Mouse (Mus musculus) hindbrain, embryonic 10.5 days (tissue): ENCODE measurements around the gene Shf. TPM values are rescaled to one million over a fixed set of nuclear protein-coding genes. Genes with fewer than 3 reads are reported as not detected.
"Not testable (repeated sequence)": the region's sequence is repeated elsewhere in the genome, so short reads cannot be mapped to it uniquely, and the experiment has no call there.

ENCODE experiments used
- DNase-seq: peaks from one replicate; pipeline ENCODE4 v3.0.0-alpha.2; 2017; ENCODE audit warnings: low spot score
- H3K27ac ChIP-seq: fragments of 300-500 bp; sonication (generic); 2 replicates; pipeline ENCODE4 v1.5.1; 2016; ENCODE audit warnings: mild to moderate bottlenecking, moderate library complexity
- H3K27me3 ChIP-seq: fragments of 300-500 bp; sonication (generic); 2 replicates; pipeline ENCODE4 v1.6.1; 2016; ENCODE audit warnings: mild to moderate bottlenecking; ENCODE audit not compliant: poor library complexity, insufficient read depth, severe bottlenecking
- H3K36me3 ChIP-seq: fragments of 300-500 bp; sonication (generic); 2 replicates; pipeline ENCODE4 v1.6.1; 2016; ENCODE audit warnings: mild to moderate bottlenecking, moderate library complexity
- H3K4me1 ChIP-seq: fragments of 300-500 bp; sonication (generic); replicated peaks from 2 replicates; pipeline ENCODE4 v1.6.1; 2016; ENCODE audit warnings: mild to moderate bottlenecking
- H3K4me3 ChIP-seq: fragments of 300-500 bp; sonication (generic); 2 replicates; pipeline ENCODE4 v1.5.1; 2016; ENCODE audit warnings: mild to moderate bottlenecking, moderate library complexity
- H3K9me3 ChIP-seq: fragments of 300-500 bp; sonication (generic); 2 replicates; pipeline ENCODE4 v1.6.1; 2016; ENCODE audit warnings: mild to moderate bottlenecking, moderate library complexity
- WGBS: fragments of 180-500 bp; shearing (Covaris S2); methylation state at CpG from one replicate; pipeline ENCODE4 v1.1.7; 2016; 5-methylcytosine and 5-hydroxymethylcytosine counted together
- polyA plus RNA-seq: library from polyadenylated mRNA; unstranded; fragments of >200 nt; fragmentation: Nextera tagmentation; extraction: Ambion mirVana; gene quantifications from 2 replicates; pipeline ENCODE4 v1.2.1, GENCODE M21; 2016

Shf gene
- polyA plus RNA-seq, 1 experiment from 2014 or later: 9.6 TPM

DNA sequence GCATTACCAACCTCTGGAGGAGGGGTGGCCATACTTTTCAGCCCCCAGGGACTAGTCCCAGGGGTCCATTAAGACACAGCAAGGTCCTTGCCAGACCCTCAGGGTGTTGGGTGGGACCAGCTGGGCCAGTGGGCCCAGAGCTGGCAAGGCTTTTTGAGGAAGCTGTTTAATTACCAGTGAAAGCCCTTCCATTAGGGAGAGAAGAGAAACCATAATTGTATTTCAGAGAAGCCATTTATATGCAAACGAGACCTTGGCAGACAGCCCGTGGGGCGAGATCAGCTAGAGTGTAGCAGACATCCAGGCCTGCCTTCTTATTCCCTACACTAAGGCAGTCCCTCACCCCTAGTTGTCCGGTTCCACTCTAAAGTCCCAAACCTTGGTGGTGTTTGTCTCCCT is 17.0 kb downstream of the Shf start:
- no peak for DNase-seq
- H3K36me3 ChIP-seq: peaks cover 60% of the 10 kb centered on the region
- no peak overlapping the region for H3K4me3 ChIP-seq
- no peaks in the 10 kb centered on the region for H3K9me3 ChIP-seq
- H3K4me1 ChIP-seq: peaks cover 77% of the 10 kb centered on the region
- WGBS: 52% methylated on average over 4 of the region's 4 CpGs
- peak overlapping the region; percentile 67 for H3K27ac ChIP-seq
- H3K27me3 ChIP-seq: no peaks in the 10 kb centered on the region

DNA sequence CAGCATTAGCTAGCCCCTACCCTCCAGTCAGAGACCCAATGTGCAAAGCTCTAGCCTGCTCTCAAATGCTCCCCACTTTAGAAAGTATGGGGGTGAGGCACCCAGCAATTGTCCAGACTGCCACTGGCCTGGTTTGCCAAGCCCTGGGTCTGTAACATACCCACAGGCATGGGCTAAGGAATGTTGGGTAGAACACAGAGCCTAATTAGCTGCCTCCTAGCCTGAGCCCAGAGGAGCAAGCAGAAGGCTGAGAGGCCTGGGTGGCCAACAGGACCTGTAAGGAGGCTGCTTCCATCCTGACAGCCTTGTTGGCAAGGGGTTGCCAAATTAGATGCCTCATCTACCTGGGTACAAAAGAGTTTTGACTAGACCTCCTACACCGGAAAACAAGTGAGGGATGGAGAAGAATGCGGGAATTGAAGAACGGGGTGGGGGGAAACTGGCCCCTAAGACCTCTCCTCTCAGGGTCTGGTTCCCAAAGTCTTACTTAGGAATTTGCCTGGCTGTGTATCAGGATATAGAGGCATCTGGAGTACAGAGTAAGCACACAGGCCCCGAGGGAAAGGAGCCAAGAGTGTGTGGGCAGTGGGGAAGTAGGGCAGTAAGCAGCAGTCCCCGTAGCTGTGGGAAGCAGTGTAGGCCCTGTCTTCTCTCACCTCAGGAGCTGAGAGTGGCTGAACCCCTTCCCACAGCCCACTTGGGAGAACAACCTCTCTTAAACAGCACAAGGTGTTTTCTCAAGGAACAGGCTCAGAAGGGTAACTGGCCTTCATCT is 17.6 kb downstream of the Shf start:
- DNase-seq: no peak
- Histone ChIP-seq H3K27ac (peak overlapping the region; percentile 67), H3K36me3 (peaks cover 55% of the 10 kb centered on the region), H3K4me1 (peaks cover 76% of the 10 kb centered on the region), H3K4me3 (no peak overlapping the region), H3K9me3 (no peaks in the 10 kb centered on the region), H3K27me3 (no peaks in the 10 kb centered on the region)
- WGBS: 76% methylated on average over 5 of the region's 5 CpGs

DNA sequence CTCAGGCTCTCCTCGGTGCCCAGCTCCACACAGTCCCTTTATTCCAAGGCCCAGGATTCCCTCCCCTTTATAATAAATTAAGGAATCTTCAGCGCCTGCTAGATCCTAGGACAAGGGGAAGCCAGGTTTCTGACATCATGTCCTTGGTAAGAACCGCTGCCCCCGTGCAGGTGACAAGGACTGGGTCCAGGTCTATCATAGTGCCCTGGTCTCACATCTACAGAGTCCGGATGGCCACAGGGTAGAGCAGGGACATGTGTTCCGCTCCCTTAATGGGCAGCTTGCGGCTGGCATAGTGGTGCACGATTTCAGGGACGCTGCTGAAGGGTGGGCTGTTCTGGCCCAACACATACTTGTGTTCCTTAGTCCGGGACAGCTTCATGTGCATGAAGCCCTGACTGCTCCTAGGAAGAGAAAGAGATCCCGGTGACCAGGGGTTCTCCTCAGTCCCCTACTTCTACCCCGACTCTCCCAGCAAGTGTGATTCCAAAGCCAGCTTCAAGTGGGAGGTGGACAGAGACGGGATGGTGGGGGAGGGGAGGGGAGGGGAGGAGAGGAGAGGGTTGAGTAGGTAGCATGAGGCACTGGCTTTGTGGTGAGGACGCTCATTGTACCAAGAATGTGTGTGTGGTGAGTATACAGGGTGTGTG is 19.7 kb downstream of the Shf start:
- Histone ChIP-seq H3K9me3 (no peaks in the 10 kb centered on the region), H3K4me3 (peak overlapping the region; percentile 64), H3K4me1 (peaks cover 58% of the 10 kb centered on the region), H3K27me3 (no peaks in the 10 kb centered on the region), H3K36me3 (peaks cover 34% of the 10 kb centered on the region), H3K27ac (peak overlapping the region; percentile 99)
- 6% methylated on average over 14 of the region's 14 CpGs for WGBS
- DNase-seq: no peak

DNA sequence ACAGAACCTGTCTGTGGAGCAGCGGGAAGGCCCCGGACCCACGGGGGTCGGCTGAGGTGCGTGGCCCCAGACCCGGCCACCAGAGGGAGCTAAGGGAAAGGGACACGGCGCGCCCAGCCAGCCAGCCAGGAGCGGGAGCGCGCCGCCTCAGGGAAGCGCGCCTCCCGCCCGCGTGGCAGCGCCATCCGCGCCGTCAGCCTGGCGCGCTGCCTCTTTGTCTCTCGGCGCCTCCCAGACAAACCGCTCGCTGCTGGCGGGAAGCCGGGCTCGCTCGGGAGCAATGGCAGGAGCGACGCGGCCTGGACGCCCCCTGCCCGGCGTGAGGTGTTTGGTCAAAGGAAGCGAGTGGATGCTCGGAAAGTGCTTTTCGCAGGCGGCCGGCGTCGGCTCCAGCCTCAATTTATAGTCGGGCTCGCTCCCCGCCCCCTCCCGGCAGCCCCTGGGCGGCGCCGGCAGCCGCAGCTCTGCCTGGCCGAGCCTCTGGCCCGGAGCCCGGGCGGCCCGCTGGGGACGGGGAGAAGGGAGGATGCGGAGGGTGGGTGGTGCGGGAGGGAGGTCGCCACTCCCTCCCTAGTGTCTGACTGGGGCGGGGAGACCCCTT is 20.3 kb downstream of the Shf start:
- H3K27ac ChIP-seq: peak overlapping the region; percentile 99
- peaks cover 27% of the 10 kb centered on the region for H3K36me3 ChIP-seq
- peaks cover 52% of the 10 kb centered on the region for H3K4me1 ChIP-seq
- DNase-seq: peak; percentile 87
- no peaks in the 10 kb centered on the region for H3K27me3 ChIP-seq
- whole genome bisulfite sequencing: under 1% methylated on average over 63 of the region's 63 CpGs
- peak overlapping the region; percentile 64 for H3K4me3 ChIP-seq
- no peaks in the 10 kb centered on the region for H3K9me3 ChIP-seq

DNA sequence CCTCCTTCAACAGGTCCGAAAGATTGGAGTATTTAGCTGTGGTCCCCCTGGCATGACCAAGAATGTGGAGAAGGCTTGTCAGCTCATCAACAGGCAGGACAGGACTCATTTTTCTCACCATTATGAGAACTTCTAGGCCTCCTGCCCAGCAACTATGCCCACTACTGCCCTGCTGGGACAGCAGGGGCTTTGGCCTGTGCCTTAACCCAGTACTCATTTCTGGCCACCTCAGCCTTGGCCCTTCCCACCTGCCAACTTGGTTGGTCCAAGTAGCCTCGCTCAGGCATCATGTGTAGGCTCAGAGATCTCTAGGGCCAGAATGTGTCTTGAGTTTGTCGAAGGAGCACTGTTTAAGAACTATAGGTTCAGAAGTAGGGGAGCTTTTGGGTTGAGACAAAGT is 21.7 kb downstream of the Shf start:
- no peak for DNase-seq
- Histone ChIP-seq H3K27ac (no peak overlapping the region), H3K4me3 (no peak overlapping the region), H3K36me3 (peaks cover 17% of the 10 kb centered on the region), H3K27me3 (no peaks in the 10 kb centered on the region), H3K9me3 (no peaks in the 10 kb centered on the region), H3K4me1 (peaks cover 39% of the 10 kb centered on the region)
- WGBS: 90% methylated on average over 3 of the region's 3 CpGs

DNA sequence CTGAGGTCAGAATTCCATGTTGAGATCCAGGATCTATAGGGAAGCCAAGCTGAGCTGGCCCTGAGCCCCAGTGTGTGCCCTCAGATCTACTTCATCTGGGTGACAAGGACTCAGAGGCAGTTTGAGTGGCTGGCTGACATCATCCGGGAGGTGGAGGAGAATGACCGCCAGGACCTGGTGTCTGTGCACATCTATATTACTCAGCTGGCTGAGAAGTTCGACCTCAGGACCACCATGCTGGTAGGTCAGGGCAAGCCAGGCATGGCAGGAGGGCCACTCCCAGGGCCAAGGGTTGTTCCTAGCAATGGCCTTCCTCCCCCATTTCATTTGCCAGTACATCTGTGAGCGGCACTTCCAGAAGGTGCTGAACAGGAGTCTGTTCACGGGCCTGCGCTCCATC is 22.8 kb downstream of the Shf start:
- not testable (repeated sequence) for DNase-seq, H3K27ac ChIP-seq, H3K36me3 ChIP-seq, H3K27me3 ChIP-seq, H3K9me3 ChIP-seq, H3K4me3 ChIP-seq
- WGBS: 90% methylated on average over 6 of the region's 6 CpGs
- H3K4me1 ChIP-seq: peaks cover 28% of the 10 kb centered on the region

DNA sequence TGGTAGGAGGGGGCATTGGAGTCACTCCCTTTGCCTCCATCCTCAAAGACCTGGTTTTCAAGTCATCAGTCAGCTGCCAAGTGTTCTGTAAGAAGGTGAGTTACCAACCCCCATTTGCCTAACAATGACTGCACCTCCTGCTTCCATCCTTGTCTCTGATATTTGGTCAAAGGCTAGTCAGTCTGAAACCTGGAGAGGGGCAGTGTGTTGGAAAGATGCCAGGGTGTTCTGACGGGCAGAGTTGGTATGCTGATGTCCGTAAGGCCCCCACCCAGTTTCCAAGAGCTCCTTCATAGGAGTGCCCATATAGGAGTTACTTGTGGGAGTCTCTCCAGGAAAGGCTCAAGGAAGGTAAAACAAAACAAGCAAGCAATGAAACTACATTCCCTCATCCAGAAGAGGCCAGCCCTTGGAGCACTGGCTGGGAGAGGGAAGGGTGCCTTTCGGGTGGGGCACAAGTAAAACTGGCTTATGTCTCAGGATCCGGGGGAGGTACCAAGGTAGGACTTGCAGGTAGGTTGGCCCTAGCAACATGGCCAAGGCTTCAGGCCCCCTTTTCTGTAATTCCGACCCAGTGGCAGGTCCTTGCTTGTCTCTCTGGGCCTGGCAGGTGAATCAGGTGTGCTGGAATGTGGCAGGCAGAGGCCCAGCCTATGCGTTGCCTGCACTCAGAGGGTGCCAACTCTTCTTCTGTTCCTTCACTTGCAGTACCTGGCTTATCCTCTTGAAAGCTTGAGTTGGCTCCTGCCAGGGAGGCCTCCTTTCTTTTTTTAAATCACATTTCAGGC is 23.7 kb downstream of the Shf start:
- H3K27me3 ChIP-seq: no peaks in the 10 kb centered on the region
- peaks cover 25% of the 10 kb centered on the region for H3K4me1 ChIP-seq
- no peak for DNase-seq
- WGBS: 86% methylated on average over 6 of the region's 6 CpGs
- H3K36me3 ChIP-seq: peaks cover 6% of the 10 kb centered on the region; the same call in 1 of the 2 replicates
- H3K4me3 ChIP-seq: no peak overlapping the region
- H3K9me3 ChIP-seq: no peaks in the 10 kb centered on the region
- no peak overlapping the region for H3K27ac ChIP-seq

DNA sequence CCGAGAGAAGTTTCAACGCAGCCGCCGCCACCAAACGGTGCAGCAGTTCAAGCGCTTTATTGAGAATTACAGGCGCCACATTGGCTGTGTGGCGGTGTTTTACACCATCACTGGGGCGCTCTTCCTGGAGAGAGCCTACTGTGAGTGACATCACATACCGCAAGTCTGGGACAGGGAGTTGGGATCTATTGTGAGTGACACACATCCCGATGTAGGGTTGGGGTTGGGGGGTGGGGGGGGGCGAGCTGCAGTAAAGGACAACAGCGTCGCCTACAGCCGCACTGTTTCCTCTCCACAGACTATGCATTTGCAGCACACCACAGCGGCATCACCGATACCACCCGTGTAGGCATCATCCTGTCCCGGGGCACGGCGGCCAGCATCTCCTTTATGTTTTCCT is 31.7 kb downstream of the Shf start:
- peaks cover 6% of the 10 kb centered on the region; the same call in 1 of the 2 replicates for H3K27me3 ChIP-seq
- WGBS: 62% methylated on average over 21 of the region's 21 CpGs
- no peaks in the 10 kb centered on the region for H3K9me3 ChIP-seq
- H3K4me3 ChIP-seq: peak overlapping the region; percentile 26
- H3K36me3 ChIP-seq: no peaks in the 10 kb centered on the region
- DNase-seq: no peak
- no peak overlapping the region for H3K27ac ChIP-seq
- H3K4me1 ChIP-seq: no peaks in the 10 kb centered on the region

DNA sequence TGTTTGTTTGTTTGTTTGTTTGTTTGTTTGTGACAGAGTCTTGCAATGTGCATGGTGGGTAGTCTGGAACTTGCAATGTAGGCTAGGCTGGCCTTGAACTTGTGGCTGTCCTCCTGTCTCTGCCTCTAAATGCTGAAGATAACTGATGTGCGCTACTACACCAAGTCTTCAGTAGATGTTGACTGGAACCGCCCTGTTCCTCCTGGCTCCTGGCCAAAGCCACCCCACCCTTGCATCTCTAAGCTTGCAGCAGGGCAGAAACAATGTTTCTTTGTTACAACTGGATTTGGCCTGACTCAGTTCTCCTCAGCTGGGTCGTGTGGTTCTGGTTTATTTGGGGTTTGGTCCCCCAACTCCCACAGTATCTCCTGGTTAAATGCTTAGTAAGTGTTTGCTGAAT is 34.8 kb downstream of the Shf start:
- Histone ChIP-seq H3K27me3 (peaks cover 6% of the 10 kb centered on the region; the same call in 1 of the 2 replicates), H3K9me3 (no peaks in the 10 kb centered on the region), H3K4me1 (no peaks in the 10 kb centered on the region), H3K4me3 (no peak overlapping the region), H3K27ac (no peak overlapping the region), H3K36me3 (no peaks in the 10 kb centered on the region)
- no peak for DNase-seq
- WGBS: 86% methylated on average over 3 of the region's 3 CpGs

DNA sequence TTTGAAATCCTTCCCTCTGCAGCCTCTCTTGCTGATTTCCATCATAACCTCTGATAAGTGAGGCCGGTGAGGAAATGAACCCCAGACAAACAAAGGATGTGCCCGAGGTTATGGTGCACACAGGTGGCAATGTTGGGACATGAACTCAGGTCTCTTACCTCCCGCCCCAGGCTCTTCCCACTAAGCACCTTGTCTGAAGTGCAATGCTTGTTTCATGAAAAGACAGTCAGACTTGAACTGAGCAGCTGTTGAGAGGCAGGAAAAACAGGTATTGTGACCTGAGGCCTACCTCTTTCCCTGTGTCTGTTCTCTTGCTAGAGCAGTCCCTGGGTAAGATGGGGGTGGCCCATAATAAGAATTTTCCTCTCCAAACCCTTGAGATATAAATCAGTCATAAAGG is 36.7 kb downstream of the Shf start:
- Histone ChIP-seq H3K4me1 (no peaks in the 10 kb centered on the region), H3K9me3 (no peaks in the 10 kb centered on the region), H3K27me3 (0 out of 2 replicates have a peak, but pooled peaks cover 6% of the 10 kb centered on the region), H3K36me3 (no peaks in the 10 kb centered on the region), H3K27ac (no peak overlapping the region), H3K4me3 (no peak overlapping the region)
- 81% methylated on average over 3 of the region's 3 CpGs for WGBS
- no peak for DNase-seq

DNA sequence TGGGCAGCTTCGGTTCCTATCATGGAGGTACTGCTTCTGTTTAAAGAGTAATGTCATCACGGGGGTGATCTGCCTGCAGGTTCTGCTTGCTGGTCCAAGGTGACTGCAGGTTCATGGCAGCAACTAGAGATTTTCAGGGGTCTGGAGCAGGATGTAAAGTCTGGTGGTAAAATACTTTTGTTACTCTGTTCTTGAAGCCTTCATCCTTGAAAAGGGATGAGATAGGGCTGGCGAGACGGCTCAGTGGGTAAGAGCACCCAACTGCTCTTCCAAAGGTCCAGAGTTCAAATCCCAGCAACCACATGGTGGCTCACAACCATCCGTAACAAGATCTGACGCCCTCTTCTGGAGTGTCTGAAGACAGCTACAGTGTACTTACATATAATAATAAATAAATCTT is 38.6 kb downstream of the Shf start:
- not testable (repeated sequence) for H3K27ac ChIP-seq, DNase-seq
- WGBS: 85% methylated on average over 6 of the region's 6 CpGs

DNA sequence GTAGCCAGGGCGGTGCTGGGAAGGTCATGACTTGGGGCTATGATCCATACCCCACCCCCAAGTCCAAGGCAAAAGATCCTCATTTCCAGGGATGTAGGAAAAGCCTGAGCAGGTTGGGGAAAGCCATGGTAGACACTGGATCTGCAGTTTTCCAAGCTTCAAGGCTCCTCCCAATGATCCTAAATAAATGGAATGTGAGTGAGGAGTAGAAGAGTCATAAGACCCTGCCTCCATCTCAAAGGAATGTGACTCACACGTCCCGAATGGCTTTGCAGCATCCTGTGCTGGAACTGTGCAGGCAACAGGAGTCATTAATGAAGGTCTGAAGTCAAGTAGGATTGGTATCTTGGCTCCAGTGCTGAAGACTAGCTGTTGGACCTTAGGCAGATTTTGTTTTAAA is 41.0 kb downstream of the Shf start:
- Histone ChIP-seq H3K4me1 (no peaks in the 10 kb centered on the region), H3K27me3 (no peaks in the 10 kb centered on the region), H3K27ac (no peak overlapping the region), H3K36me3 (no peaks in the 10 kb centered on the region), H3K9me3 (no peaks in the 10 kb centered on the region), H3K4me3 (no peak overlapping the region)
- 71% methylated on average over 3 of the region's 3 CpGs for WGBS
- no peak for DNase-seq

More for the DNA sequence above, 38.6 kb downstream of the Shf start:
- not testable (repeated sequence) for H3K4me3 ChIP-seq, H3K9me3 ChIP-seq, H3K4me1 ChIP-seq, H3K36me3 ChIP-seq, H3K27me3 ChIP-seq
